Mouse (Mus musculus): Measurements from ENCODE around the gene Cnnm3. TPM values are rescaled to one million over a fixed set of nuclear protein-coding genes. Genes with fewer than 3 reads are reported as not detected.

The Cnnm3 gene
- polyA plus RNA-seq, 1 experiment from 2014 or later: 3.5 TPM

- Histone ChIP-seq H3K27ac (replicated peaks; ENCODE audit: low read depth, low read length) (no peak overlapping the region), H3K4me3 (ENCODE audit: low read depth, low read length) (no peak overlapping the region), H3K27me3 (ENCODE audit: control insufficient read depth, insufficient read depth, low read length) (no peaks in the 10 kb centered on the region), H3K36me3 (replicated peaks; ENCODE audit: control insufficient read depth, insufficient read depth, low read depth, low read length) (peaks cover 32% of the 10 kb centered on the region), H3K4me2 (ENCODE audit: low read depth, low read length) (no peak overlapping the region), H3K9me3 (replicated peaks; ENCODE audit: control insufficient read depth, low read length) (no peaks in the 10 kb centered on the region), H3K4me1 (ENCODE audit: control insufficient read depth, insufficient read depth, low read length) (peaks cover 10% of the 10 kb centered on the region), H3K9ac (replicated peaks; ENCODE audit: low read length) (no peak overlapping the region)
- DNase-seq (ENCODE audit: low spot score) (no peak), ATAC-seq (replicated peaks; ENCODE audit: insufficient number of reproducible peaks, low FRiP score, low TSS enrichment, low read depth) (no peak)
- 86% methylated on average over 18 of the region's 18 CpGs for WGBS
These were observed 37.8 kb downstream of the Cnnm3 start for GRCm38 (mm10) chr1:36549491-36549890.

GRCm38 (mm10) chr1:36550075-36550863 is 38.6 kb downstream of the Cnnm3 start:
- Histone ChIP-seq H3K4me1 (ENCODE audit: control insufficient read depth, insufficient read depth, low read length) (peaks cover 16% of the 10 kb centered on the region), H3K9ac (replicated peaks; ENCODE audit: low read length) (no peak overlapping the region), H3K4me2 (ENCODE audit: low read depth, low read length) (no peak overlapping the region), H3K27ac (replicated peaks; ENCODE audit: low read depth, low read length) (no peak overlapping the region), H3K9me3 (replicated peaks; ENCODE audit: control insufficient read depth, low read length) (no peaks in the 10 kb centered on the region), H3K4me3 (ENCODE audit: low read depth, low read length) (no peak overlapping the region), H3K27me3 (ENCODE audit: control insufficient read depth, insufficient read depth, low read length) (no peaks in the 10 kb centered on the region), H3K36me3 (replicated peaks; ENCODE audit: control insufficient read depth, insufficient read depth, low read depth, low read length) (peaks cover 32% of the 10 kb centered on the region)
- 76% methylated on average over 20 of the region's 20 CpGs for WGBS
- DNase-seq (ENCODE audit: low spot score) (no peak), ATAC-seq (replicated peaks; ENCODE audit: insufficient number of reproducible peaks, low FRiP score, low TSS enrichment, low read depth) (no peak)

GRCm38 (mm10) chr1:36551904-36552303 is 40.2 kb downstream of the Cnnm3 start:
- H3K4me3 ChIP-seq (ENCODE audit: low read depth, low read length): no peak overlapping the region
- H3K36me3 ChIP-seq (replicated peaks; ENCODE audit: control insufficient read depth, insufficient read depth, low read depth, low read length): peaks cover 32% of the 10 kb centered on the region
- H3K27ac ChIP-seq (replicated peaks; ENCODE audit: low read depth, low read length): no peak overlapping the region
- H3K9ac ChIP-seq (replicated peaks; ENCODE audit: low read length): no peak overlapping the region
- peaks cover 19% of the 10 kb centered on the region for H3K4me1 ChIP-seq (ENCODE audit: control insufficient read depth, insufficient read depth, low read length)
- DNase-seq (ENCODE audit: low spot score) (no peak), ATAC-seq (replicated peaks; ENCODE audit: insufficient number of reproducible peaks, low FRiP score, low TSS enrichment, low read depth) (no peak)
- H3K9me3 ChIP-seq (replicated peaks; ENCODE audit: control insufficient read depth, low read length): no peaks in the 10 kb centered on the region
- H3K4me2 ChIP-seq (ENCODE audit: low read depth, low read length): no peak overlapping the region
- 86% methylated on average over 17 of the region's 17 CpGs for WGBS
- H3K27me3 ChIP-seq (ENCODE audit: control insufficient read depth, insufficient read depth, low read length): no peaks in the 10 kb centered on the region

- 95% methylated on average over 16 of the region's 16 CpGs for WGBS
- Histone ChIP-seq H3K9ac (replicated peaks; ENCODE audit: low read length) (peak overlapping the region; percentile 18; the same call in 1 of the 2 replicates), H3K27ac (replicated peaks; ENCODE audit: low read depth, low read length) (no peak overlapping the region), H3K4me1 (ENCODE audit: control insufficient read depth, insufficient read depth, low read length) (peaks cover 18% of the 10 kb centered on the region), H3K4me3 (ENCODE audit: low read depth, low read length) (no peak overlapping the region), H3K27me3 (ENCODE audit: control insufficient read depth, insufficient read depth, low read length) (no peaks in the 10 kb centered on the region), H3K36me3 (replicated peaks; ENCODE audit: control insufficient read depth, insufficient read depth, low read depth, low read length) (peaks cover 32% of the 10 kb centered on the region), H3K9me3 (replicated peaks; ENCODE audit: control insufficient read depth, low read length) (no peaks in the 10 kb centered on the region), H3K4me2 (ENCODE audit: low read depth, low read length) (no peak overlapping the region)
- ATAC-seq (replicated peaks; ENCODE audit: insufficient number of reproducible peaks, low FRiP score, low TSS enrichment, low read depth): no peak
- no peak for DNase-seq (ENCODE audit: low spot score)
These were observed 40.8 kb downstream of the Cnnm3 start for GRCm38 (mm10) chr1:36552506-36552905.

GRCm38 (mm10) chr1:36554633-36555399 is 43.1 kb downstream of the Cnnm3 start:
- 71% methylated on average over 21 of the region's 21 CpGs for WGBS
- peak overlapping the region; percentile 96 for H3K27ac ChIP-seq (replicated peaks; ENCODE audit: low read depth, low read length)

GRCm38 (mm10) chr1:36555798-36556395 is 44.2 kb downstream of the Cnnm3 start:
- Histone ChIP-seq H3K4me1 (ENCODE audit: control insufficient read depth, insufficient read depth, low read length) (peaks cover 15% of the 10 kb centered on the region), H3K27me3 (ENCODE audit: control insufficient read depth, insufficient read depth, low read length) (no peaks in the 10 kb centered on the region), H3K9ac (replicated peaks; ENCODE audit: low read length) (peak overlapping the region; percentile 89), H3K27ac (replicated peaks; ENCODE audit: low read depth, low read length) (peak overlapping the region; percentile 96), H3K4me3 (ENCODE audit: low read depth, low read length) (peak overlapping the region; percentile 95), H3K4me2 (ENCODE audit: low read depth, low read length) (peak overlapping the region; percentile 78), H3K9me3 (replicated peaks; ENCODE audit: control insufficient read depth, low read length) (no peaks in the 10 kb centered on the region), H3K36me3 (replicated peaks; ENCODE audit: control insufficient read depth, insufficient read depth, low read depth, low read length) (peaks cover 22% of the 10 kb centered on the region)
- ATAC-seq (replicated peaks; ENCODE audit: insufficient number of reproducible peaks, low FRiP score, low TSS enrichment, low read depth) (no peak), DNase-seq (ENCODE audit: low spot score) (peak; percentile 46)
- WGBS: 3% methylated on average over 8 of the region's 8 CpGs

More at GRCm38 (mm10) chr1:36554633-36555399, 43.1 kb downstream of the Cnnm3 start:
- no peak for ATAC-seq (replicated peaks; ENCODE audit: insufficient number of reproducible peaks, low FRiP score, low TSS enrichment, low read depth)
- Histone ChIP-seq H3K4me1 (ENCODE audit: control insufficient read depth, insufficient read depth, low read length) (peaks cover 17% of the 10 kb centered on the region), H3K9ac (replicated peaks; ENCODE audit: low read length) (peak overlapping the region; percentile 89; the same call in 1 of the 2 replicates), H3K4me2 (ENCODE audit: low read depth, low read length) (peak overlapping the region; percentile 78), H3K4me3 (ENCODE audit: low read depth, low read length) (peak overlapping the region; percentile 95), H3K36me3 (replicated peaks; ENCODE audit: control insufficient read depth, insufficient read depth, low read depth, low read length) (peaks cover 29% of the 10 kb centered on the region), H3K27me3 (ENCODE audit: control insufficient read depth, insufficient read depth, low read length) (no peaks in the 10 kb centered on the region), H3K9me3 (replicated peaks; ENCODE audit: control insufficient read depth, low read length) (no peaks in the 10 kb centered on the region)
- no peak for DNase-seq (ENCODE audit: low spot score)

GRCm38 (mm10) chr1:36556553-36557456 is 45.1 kb downstream of the Cnnm3 start:
- H3K27ac ChIP-seq (replicated peaks; ENCODE audit: low read depth, low read length): peak overlapping the region; percentile 96
- H3K36me3 ChIP-seq (replicated peaks; ENCODE audit: control insufficient read depth, insufficient read depth, low read depth, low read length): peaks cover 16% of the 10 kb centered on the region
- H3K27me3 ChIP-seq (ENCODE audit: control insufficient read depth, insufficient read depth, low read length): no peaks in the 10 kb centered on the region
- ATAC-seq (replicated peaks; ENCODE audit: insufficient number of reproducible peaks, low FRiP score, low TSS enrichment, low read depth) (peak; percentile 77), DNase-seq (ENCODE audit: low spot score) (peak; percentile 96)
- H3K9ac ChIP-seq (replicated peaks; ENCODE audit: low read length): peak overlapping the region; percentile 89
- peak overlapping the region; percentile 78 for H3K4me2 ChIP-seq (ENCODE audit: low read depth, low read length)
- H3K4me1 ChIP-seq (ENCODE audit: control insufficient read depth, insufficient read depth, low read length): peaks cover 15% of the 10 kb centered on the region
- WGBS: under 1% methylated on average over 52 of the region's 52 CpGs
- peak overlapping the region; percentile 95 for H3K4me3 ChIP-seq (ENCODE audit: low read depth, low read length)
- H3K9me3 ChIP-seq (replicated peaks; ENCODE audit: control insufficient read depth, low read length): no peaks in the 10 kb centered on the region
